Mouse (Mus musculus): ENCODE data around the gene Frmd4b.

Gene Frmd4b

DNA sequence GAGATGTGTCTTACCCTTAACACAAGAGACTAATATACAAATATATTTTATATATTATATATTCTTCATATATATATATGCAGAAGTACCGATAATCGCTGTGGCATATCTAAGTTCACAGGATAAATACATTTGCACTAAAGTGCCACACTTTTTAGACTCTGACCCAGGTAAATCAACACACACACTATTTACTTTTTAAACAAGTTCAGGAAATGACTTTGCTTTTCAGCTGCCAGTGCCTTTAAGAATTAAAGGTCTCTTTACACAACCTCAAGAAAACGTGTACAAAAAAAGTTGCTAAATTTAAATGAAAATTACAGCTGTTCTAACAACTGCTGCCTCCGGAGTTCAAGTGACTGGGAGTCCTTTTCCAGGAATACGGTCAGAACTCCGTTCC is 264.0 kb downstream of the Frmd4b start:
- DNase-seq: no peak

DNA sequence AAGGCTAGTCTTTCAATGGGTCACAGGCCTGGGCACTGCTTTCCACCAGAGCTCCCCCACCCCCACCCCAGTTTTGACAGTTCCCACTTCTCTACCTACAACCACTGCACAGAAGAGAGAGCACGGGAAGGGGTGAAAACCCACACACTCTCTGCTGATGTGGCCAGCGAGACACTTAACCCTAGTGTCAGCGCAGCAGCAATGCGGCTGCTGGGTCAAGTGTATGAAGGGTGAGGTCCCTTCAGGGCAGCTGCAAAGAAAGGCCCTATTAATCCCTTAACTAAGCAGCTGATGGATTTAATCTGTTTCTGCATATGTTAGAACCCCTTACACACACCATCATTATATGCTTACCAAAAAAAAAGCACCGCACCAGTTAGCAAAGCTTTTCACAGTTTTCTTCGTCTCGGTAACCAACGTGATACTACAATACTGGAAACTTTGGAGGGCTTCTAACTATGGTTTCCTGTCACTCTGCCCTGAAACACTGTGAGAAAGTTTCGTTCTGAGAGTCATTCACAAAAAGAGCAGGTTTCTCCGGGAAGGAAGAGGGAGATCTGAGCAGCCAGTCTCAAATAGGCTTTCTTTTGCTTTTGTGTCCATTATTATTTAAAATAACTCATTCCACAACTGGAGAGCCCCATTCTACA is 264.7 kb downstream of the Frmd4b start:
- no peak for DNase-seq

DNA sequence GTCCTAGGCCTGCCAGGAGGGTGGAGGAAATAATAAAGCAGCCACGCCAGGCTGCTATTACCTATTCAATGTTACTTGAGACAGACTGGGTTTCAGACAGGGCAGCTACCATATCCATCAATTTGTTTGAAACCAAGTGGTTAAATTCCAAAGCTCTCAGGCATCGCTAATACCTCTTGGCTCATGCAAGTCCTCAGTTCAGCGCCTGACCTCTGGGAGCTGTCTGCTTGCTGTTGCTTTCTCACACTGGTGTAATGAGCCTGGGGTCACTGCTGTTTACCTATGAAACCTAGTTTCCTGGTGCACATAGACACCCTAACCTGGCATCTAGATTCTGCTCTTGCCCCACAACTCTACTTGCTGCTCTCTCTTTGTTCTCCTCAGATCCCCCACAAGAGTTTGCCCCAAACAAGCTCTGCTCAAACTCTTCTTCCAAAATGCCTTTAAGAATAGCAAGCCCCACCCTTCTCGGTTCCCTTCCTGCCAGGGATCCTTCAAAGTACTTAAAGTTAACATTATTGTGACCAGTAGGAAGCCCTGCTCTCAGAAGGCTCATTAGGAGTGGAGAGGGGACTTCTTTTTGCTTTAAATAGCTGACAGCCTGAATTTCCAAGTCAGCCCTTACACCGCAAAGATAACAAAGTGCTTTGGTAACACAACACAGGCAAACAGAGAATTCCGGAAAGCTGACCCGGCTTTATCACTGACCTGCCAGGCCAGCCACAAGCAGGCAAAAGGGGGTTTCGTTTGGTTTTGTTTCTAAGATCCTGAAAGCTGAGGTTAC is 267.8 kb downstream of the Frmd4b start:
- DNase-seq: no peak

DNA sequence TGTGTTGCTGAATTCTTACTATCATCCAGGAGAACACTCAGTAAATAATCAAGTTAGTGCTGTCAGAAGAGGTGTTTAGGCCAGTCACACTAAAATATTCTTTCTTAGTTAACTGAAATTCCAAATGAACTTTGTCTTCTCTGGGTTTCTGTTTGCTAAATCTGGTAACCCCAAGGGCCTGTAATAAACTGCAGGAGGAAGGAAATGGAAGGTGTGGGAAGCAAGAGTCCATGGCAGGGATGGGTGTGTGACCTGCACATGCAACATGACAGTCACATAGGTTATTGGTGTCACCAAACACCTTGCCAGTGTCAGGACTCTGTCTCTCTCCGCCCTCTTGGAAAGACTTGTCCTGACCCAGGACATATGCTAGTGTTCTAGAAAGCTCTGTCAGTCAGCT is 270.4 kb downstream of the Frmd4b start:
- DNase-seq: no peak

DNA sequence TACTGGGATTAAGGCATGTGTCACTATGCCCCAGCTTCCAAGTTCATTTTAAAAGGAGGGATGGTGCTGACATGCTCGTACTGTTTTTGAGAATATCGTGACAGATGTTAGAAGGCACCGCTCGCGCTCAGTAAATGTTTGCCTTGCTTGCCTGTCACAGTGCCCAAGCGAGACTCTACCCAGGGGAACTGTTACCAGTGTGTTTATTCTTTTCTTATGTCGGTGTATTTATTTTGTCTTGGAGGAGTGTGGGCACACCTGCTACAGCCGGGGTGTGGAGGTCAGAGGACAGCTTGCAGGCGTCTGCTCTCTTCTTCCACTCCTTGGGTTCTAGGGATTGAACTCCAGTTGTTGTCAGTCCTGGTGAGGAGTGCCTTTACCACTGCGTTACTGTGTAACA is 270.8 kb downstream of the Frmd4b start:
- DNase-seq: no peak

DNA sequence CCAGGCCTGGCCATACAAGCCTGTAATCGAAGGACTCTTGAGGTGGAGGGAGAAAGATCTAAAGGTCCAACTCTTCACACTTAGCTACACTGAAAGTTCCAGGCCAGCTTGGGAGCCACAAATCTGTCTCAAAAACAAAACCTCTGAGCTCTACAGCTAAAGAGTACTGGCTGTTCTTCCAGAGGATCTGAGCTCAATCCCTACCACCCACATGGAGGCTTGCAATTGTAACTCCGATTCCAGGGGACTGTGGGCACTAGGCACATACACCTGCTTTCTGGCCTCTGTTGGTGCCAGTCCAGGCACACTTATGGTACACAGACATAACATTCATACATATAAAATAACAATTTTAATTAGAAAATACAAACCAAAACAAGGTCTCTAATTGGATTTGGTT is 271.4 kb downstream of the Frmd4b start:
- DNase-seq: no peak

DNA sequence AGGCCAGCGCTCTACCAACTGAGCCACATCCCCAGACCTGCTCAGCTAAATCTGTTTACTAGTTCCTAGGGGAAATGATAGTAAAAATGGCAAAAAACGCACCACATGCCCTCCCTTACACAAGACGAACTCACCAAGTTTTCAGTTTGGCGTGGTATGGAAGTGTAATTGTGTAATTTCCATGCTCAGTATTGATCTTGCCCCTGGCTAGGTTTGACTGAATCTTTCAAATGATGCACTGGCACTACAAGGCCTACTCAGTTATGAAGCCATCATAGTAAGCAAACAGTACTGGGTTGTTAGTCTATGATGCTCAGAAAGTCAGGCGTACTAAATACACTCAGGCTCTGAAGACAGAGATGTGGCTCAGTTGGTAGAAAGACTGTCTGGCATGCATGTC is 275.2 kb downstream of the Frmd4b start:
- DNase-seq: no peak

- DNase-seq: no peak
These were observed 275.7 kb downstream of the Frmd4b start for GRCm38 (mm10) chr6:97341628-97342027.

- DNase-seq: no peak
These were observed 276.2 kb downstream of the Frmd4b start for GRCm38 (mm10) chr6:97341148-97341547.

GRCm38 (mm10) chr6:97340211-97340791 is 277.0 kb downstream of the Frmd4b start:
- no peak for DNase-seq

DNA sequence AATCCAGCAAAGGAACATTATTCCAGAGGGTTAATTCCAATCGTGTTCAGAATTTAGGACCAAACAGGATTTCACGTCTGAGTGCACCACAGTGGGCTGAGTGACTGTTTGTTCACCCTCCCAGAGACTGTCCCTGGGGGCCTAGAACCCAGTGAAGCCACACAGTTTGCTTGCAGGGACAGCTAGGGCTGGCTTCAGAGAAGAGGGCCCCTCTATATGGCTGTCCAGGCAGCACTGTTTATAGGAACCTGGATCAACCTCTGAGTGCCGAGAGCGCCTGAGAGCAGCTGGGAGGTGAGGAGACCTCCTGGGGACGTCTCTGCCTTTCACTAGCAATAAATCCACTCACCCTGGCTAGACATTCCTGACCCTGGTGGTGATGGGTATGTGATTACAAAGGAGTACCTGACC is 278.1 kb downstream of the Frmd4b start:
- DNase-seq: no peak

DNA sequence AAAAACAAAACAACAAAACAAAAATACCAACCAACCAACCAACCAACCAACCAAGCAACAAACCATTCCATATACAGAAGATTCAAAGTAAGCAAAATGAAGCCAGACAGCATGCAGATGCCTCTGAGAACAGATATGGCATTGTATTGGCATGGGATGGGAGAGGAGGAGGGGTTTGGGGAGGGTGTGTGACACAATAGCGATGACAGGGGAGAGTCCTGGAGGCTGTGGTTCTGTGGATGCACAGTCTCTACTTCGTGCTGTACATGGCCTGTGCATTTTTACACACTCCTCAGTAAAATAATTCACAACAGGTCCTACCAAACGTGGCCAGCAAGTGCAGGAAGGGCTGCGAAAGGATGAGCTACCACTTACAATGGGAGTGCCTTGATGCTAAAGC is 278.5 kb downstream of the Frmd4b start:
- DNase-seq: no peak

DNA sequence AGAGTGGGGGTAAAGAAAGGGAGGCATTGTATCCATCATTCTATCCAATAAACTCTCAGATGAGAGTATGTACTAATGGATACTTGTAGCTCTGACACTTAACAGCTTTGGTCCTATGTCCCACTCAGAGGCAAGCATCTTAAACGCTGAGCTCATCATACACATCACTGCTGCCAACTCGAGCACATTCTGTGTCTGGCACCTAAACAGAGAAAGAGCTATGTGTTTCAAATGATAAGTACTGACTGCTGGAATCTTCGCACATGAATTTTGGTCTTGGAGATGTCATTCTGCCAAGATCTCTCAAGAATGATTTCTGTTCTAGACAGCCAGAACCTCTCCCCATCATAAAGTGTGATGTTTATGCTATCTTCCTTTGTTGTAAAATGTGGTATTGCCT is 284.0 kb downstream of the Frmd4b start:
- DNase-seq: no peak

GRCm38 (mm10) chr6:97323951-97324350 is 293.4 kb downstream of the Frmd4b start:
- no peak for DNase-seq

GRCm38 (mm10) chr6:97322126-97322525 is 295.2 kb downstream of the Frmd4b start:
- no peak for DNase-seq

GRCm38 (mm10) chr6:97321156-97321555 is 296.2 kb downstream of the Frmd4b start:
- DNase-seq: no peak

GRCm38 (mm10) chr6:97319081-97319480 is 298.3 kb downstream of the Frmd4b start:
- DNase-seq: no peak

GRCm38 (mm10) chr6:97317956-97318355 is 299.4 kb downstream of the Frmd4b start:
- no peak for DNase-seq

DNA sequence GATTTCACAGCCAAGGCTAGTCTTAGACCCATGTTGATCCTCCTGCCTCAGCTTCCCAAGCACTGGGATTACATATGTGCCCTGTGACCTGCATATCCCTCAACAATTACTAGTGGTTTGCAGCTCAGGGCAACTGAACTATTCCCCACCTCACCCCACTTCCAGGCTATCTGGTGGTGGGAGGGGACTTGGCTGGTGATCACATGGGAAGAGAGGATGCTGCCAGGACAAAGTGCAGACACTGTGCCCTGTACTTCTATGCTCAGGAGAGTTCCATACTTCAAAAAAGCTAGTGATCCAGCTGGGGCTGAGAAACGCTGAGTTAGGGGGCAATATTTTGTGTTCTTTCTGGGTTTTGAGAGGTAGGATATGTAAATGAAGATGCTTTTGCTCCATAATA is 300.6 kb downstream of the Frmd4b start:
- no peak for DNase-seq

GRCm38 (mm10) chr6:97315311-97315710 is 302.0 kb downstream of the Frmd4b start:
- DNase-seq: no peak

DNA sequence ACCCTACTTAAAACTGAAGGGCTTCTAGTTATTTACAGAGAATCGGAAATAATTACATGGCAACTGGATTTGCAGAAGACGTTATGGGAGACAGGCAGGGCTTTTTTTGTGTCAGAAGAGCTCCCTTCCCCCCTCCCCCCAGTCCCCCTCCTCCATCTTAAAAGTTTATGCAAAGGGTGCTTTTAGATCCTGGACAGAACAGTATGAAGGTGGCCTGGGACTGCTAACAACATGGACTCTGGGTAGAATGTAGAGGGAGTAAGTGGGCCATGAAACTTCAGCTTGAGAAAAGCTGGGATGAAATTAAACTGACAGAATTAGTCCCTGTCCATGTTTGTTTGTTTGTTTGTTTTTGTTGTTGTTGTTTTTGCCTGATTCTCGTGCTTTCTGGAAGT is 304.8 kb downstream of the Frmd4b start:
- DNase-seq: no peak

DNA sequence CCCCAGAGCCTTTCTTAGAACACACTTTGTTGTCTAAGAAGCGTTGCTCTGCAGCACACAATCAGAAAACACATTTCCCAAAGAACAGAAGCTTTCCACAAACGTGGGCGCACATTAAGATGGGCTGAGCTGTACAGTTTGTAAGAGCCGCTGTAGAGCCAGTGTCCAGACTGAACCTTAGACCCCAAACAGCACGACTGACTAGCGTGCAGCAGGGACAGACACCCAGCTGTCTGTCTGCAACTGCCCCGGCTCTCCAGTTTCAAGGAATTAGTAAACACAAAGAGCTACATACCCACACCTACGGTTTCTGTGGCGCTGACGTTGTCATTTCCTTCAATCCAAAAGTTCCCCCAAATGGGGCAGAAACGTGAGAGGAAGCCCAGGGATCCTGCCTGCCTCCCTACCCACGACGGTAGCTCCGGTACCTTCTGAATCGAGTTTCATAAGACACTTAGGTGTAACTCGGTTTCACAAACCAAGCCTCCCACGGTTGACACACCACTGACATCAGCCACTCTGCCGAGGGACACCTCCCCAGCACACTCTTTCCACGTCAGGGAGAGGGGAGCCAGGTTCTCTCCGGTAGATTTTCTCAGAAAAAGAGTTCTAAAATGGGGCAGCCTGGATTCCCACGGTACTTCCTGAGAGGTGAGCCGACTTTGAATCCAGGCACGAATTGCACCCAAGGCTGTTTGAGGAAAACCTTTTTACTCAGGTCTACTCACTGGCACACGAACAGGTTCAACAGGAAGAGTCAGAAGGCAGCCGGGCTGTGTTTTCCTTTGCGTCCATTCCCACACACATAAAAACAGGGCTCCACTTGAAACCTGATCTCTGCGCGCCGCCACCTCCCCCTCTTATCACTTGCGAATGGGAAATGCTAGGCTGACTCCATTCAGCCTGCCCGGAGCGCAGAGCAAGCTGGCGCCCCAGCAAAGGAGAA is 305.5 kb downstream of the Frmd4b start:
- DNase-seq: peak; percentile 61 to 73

- no peak for DNase-seq
These were observed 306.4 kb downstream of the Frmd4b start for GRCm38 (mm10) chr6:97310901-97311331.

Data from kidney, adult 8-10 months (tissue).